Mouse (Mus musculus) hindlimb bud, embryonic 11.5 days (tissue): ENCODE data around the gene Anxa1.

Experiments
- DNase-seq: peaks from one replicate; pipeline ENCODE4 v3.0.0-alpha.2; 2012; ENCODE audit warnings: low read depth, low spot score; ENCODE audit errors: extremely low spot score

Anxa1 gene

DNA sequence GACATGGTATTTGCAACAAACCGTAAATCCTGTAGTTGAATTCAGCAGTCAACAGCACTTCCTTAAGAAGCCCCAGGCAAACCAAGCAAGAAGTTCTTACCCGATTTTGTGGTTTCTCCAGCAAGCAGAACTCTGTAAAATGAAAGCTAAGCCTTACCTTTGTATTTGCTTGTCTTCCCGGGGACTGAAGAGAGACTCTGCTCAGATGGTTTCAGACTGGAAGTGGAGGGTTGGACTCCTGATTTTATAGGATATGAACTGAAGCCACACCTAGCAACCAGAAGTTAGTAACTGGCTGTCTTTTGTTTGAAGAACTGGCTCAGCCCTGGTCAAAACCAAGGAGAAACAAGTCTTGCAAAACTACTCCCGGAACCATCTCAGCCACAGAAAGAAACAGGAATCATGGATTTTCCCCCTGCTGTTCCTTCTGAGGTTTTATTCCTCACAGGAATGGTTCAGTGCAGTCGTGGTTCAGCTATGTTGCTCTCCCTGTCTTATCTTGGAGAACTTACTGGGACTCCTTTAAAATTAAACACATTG, at the start of gene Anxa1:
Anxa1 (minus strand) TSS at position 490 of the 540 bp plus-strand sequence.
- DNase-seq: no peak

DNA sequence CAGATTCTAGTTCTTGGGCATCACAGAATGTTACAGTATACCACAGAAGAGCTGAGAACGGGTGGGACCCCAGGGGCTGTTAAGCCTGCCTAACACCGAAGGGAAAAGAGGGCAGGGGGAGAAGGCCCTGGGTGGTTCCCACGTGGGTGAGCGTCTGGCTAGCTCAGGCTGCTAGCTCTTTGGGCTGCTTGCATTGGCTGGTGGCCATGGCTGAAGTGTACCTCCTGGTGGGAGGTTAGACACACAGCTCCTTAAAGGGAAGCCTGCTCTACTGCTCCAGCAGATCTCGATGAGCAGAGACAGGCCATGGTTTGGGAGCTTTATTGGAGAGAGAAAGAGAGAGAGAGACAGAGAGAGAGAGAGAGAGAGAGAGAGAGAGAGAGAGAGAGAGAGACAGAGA, 46.3 kb upstream of the Anxa1 start:
- DNase-seq: no peak

DNA sequence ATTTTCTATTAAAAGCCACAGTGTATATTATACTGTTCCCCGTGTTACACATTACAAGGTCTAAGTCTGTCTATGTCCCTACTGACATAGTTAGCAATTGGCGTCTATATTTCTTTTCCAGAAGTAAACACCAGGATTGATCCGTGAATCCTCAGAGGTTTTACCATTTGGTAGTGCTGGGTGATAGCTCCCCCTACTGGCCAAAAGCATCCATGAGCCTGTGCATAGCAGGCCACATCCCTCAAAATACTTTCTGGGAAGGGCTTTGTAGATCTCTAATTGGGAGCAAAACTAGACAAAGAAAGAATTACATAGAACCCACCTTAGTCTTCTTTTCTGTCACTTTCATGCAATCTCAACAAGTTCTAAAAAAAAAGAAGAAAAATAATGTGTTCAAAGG, 43.8 kb upstream of the Anxa1 start:
- peak; percentile 22 for DNase-seq

DNA sequence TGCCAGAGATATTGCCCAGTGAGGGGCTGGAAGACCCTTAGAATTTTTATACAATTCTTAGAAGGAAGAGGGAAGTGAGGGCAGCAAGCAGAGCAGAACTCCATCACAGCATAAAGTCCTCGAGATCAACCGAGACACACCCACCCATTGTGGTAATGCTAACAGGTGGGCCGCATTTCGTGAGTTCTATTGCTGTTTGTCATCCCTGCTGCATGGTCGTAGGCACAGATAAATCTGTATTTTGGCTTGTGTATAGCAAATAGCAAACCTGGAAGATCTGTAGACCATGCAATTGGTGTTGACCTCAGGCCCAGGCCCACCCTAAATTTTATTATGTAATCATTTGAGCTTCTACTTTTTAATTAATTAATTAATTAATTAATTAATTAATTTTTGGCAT, 43.2 kb upstream of the Anxa1 start:
- DNase-seq: no peak

DNA sequence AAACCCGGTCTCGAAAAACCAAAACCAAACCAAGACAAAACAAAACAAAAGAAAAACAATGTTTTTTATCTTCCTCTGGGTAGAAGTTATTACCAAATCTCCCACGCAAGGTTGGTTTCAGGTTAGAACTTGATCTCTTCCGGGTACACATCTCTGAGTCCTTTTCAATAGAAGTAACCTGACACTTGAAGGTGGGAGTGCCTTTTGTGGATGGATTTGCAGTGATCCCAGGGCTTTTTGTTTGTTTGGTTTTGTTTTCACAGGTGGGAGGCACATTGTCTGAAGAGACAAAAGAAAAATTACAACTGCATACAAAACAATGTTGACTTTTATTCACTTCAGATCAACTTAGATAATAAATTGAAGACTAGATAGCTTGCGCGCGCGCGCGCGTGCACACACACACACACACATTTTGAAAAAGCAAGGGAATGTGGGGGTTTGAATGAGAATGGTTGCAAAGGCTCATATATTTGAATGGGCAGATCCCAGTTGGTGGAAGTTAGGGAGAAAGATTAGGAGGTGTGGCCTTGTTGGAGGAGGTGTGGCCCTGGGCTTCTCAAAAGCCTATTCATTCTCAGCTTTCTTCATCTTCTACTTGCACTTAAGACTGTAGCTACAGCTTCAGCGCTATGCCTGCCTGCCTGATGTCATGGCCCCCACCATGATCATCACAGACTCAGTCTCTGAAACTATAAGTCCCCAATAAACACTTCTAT, 35.9 kb upstream of the Anxa1 start:
- no peak for DNase-seq

DNA sequence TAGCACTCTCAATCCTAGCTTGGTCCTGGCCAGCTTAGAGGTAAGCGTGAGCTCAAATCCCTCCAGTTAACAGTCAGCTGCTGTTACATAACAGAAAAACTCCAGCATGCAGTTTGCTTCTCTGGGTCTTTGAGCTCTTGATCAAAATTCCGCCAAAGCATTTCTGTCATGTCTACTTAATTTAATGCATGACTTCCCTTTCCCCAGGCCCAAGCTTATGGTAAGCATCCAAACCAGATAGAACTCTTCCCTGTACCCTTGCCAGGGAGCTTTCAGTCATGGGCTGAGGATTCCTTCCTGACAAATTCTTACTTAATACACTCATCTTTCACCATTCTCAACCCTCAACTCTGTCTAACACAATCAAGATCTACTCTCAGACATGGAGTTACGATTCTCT, 20.5 kb upstream of the Anxa1 start:
- no peak for DNase-seq

DNA sequence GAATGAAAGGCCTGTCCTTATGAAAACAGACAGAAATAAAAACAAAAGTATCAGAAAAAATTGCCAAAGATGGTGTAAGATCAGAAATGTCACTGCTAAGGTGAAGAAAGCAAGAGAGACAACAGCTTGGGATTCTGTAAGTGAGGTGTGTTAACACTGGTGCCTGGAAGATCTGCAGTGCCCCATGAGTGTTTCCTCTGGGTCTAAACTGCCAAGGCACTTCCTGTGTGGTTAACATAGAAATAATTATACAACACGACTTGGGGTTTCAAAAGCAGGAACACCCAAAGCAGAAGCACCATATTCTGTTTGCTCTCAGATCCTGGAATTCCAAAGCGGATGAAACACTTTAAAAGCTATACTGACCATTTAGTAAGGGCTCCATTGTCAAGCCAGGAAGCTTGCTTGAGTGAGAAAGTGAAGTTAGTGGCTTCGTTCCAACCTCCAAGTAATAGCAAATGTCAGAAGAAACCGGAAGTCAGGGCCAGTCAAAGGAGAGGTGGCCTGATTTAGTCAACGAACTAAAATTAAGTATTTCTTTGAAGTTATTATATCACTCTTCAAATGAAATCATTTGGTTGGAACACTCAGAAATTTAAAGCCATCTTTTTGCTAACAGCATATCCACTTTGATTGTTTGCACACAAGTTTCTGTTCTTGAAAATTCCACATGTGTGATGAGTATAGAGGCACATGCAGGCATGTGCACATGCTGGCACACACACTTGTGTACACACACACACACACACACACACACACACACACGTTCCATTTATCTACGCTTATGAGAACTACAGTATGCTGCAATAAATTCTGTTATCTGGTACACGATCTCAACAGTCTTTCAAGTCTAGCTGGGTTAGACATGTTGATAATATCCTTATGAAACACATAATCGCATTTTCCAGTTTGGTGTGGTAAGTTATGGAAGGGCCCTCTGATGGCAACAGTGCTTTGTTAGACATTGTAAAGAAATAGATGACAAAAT, 19.1 kb upstream of the Anxa1 start:
- no peak for DNase-seq

DNA sequence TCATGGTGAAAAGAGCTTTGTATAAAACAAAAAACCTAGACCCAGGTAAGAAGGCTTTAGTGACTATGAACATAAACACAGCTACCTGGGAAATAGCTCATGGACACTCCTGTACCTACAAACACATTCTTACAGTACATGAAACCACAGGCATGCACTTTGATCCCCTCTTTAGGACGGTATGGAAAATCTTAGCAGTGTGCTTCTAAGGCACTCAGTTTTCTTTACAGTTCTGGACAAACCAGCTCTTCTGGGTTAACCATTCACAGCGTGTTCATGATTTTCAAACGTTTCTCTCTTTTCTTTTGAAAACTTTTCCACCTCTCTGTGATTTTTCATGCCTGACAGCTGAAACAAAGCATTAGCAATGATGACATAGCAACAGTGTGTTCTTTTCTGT, 15.7 kb upstream of the Anxa1 start:
- no peak for DNase-seq

DNA sequence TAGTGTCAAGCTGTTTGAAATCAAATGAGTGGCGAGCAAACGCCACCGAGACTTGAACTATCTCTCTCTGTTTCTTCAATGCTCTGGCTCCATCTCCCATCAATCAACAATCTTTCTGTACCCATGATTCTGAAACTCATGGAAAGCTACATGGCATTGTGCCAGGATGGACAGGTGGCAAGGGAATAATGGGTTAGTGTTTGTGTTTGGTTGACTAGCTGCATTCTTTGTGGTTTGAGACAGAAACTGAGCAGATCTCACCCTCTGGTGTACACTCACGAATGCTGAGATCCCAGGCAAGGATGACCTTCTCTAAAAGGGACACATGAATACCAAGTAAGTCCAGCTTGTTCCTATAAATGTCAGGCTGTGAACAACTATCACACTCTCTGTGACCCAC, 14.3 kb upstream of the Anxa1 start:
- DNase-seq: no peak

DNA sequence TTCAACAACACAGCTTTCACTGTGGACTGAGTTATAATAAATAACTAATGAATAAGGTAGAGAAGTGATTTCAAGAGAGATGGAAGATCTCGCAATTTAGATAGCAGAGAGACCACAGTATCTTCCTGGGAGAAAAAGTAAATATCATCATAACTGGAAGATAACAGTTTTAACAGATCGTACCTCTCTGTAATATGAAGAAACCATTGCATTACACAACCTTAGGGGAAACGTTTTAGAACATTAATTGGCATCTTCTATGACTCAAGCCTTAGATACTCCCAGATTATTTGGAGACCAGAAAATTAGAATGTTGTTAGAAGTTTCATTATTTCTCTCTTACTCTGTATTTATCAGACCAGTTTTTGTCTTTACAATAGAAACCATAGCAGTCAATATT, 13.0 kb upstream of the Anxa1 start:
- no peak for DNase-seq

DNA sequence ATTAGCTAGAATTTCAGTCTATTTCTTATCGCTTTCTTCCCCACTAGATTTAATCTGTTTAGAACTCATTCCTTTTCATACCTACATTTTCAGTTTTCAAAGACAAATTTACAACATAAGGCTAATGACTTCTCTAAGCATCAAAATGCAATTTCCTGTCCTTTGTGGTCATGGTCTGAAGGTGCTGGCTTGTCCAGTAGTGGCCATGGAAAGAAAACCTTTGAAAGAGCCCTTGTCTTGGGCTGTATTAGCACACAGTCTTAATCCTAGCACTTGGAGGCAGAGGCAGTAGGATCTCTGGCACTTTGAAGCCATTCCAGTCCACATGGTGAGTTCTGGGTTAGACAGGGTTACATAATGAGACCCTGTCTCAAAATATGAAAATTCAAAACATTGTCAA, 12.5 kb upstream of the Anxa1 start:
- DNase-seq: no peak

DNA sequence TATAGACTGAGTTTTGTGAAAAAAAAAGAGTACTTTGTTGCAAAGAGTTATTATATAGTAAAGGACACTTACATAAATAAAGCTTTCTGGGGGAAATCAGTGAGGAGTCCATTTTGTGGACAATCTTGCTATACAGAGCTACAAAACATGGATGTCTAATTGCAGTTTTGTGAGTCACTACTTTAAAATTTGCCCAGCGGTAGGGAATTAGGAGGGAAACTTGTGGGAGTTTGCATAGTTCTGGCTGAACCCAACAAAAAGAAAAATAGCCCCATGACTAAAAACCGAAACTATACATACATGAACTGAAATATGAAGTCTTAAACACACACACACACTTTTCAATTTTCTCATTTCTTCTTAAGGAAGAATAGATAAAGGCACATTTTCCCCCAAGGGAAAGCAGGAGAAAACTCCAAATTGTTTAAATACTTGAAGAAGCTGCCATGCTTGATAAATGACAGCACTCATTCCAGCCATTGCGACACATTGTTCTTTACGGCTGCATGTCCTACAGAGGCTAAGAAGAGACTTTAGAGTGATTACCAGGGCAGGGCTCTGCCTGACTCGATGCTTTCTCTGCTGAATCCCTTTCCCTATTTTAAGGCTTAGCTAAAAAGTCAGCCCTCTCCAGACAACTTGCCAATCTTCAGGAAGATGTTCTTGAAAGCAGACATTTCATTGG, 11.9 kb upstream of the Anxa1 start:
- DNase-seq: no peak

DNA sequence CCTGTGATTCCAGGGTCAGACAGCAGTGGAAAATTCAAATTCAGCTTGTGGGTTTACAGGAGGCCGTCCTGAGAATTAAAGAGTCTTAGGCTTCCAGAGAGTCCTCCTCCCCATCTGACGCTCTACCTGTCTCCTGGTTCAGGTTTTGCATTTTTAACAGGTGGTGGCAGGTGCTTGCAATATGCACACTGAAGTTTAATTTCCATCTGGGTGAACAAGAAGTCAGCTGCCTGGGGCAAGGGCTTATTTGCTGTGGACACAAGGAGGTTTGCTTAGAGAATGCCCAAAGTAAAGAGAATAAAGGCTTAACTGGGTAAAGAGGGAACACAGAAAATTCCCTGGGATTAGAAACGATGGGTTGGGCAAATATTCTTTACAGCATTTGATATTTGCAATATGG, 11.2 kb upstream of the Anxa1 start:
- no peak for DNase-seq

DNA sequence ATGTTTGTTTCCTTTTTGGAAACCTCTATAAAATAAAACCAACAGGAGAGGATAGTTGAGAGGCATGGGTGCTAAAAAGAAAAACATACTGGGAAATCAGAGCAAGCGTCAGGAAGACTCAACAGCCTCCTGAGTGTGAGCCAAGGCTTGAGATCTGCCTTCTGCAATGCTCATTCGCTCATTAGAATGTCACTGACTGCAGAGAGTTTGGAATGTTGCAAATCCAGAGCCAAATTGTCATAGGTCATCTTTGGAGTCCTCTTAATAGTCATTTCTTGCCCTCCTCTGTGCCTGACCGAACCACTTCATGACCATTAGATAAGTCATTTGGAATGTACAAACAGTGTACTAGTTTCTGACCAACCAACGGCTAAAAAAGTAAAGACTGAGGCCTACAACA, 8.4 kb upstream of the Anxa1 start:
- no peak for DNase-seq

DNA sequence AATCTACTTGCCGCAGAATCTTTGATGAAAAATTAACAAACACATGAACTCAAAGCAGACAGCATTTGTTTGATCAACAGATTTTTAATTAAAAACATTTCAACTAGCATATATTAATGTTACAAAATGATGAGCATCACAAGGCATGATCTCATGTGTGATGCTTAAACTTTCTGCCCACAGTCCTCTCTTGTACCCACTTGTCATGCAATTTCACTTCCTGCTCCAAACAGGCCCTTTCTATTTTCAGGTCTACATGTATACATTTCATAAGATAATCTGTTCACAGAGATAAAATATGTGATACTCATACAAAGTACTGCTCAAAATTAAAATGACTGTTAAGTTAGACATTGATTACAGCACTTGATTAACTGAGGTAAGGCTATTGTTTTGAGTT, 6.3 kb upstream of the Anxa1 start:
- DNase-seq: no peak

DNA sequence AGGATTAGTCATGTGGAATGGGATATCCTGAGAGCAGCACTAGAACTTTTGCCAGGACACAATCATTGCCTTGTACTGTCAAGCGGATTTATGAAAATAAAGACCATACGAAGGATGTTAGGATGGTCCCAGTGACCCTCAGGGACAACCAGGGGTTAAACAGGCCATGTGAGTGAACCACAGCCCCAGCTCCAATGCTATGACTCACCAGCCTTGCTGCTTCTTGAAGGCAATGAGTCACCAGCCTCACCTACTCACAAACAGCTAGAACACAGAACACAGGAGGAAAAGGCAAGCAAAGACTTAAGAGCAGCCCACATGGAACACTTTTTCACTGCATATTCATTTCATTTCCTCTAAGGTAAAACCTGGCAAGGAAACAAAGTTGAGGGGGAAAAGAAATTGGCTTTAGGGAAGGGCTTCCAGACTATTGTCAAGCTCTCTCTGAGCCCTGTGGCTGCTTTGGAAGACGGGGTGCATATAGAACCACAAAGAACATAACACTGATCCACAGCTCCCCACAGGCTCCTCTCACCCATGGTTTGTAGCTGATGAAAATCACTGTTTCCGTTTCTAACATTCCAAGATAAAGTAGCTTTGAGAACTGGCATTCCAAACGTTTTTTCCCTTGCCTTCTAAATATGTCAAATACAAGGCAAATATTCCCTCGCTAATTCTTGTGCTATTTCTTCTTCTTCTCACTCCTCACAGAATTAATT, 3.0 kb upstream of the Anxa1 start:
- no peak for DNase-seq

DNA sequence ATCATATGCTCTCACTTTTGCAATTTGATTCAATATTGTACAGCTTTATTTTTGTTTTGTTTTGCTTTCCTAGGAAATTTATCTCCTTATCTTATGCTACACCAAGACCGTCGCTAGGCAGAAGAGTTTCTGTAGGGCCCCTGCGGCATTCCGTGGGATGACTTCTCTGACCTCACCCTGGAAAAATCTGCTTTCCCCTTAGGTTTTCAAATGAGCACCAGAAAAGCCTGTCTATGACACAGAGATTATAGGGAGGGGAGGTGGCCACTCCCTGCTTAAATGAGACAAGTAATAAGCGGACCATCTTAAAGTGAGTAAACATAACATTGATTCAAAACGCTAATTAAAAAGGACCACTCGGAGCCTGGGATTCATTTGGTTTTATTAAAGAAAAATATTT, 1.0 kb downstream of the Anxa1 start:
- no peak for DNase-seq

DNA sequence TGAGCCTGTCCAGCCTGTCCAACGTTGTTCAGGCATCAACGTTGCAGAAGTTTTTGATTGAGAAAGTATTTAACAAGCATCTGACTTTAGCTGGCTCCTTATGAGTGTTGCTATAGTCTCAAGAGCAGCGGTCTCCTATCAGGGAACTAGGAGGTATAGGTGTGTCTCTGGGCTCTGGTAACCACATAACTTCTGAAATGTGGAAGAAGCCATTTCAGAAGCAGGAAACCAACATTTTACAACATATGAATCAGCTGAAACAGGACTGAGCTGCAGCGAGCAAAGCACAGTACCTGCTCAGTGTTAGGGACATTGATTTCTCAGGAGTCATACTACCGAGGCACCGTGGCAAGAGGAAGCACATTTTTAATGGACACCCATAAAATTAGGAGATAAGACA, 1.5 kb downstream of the Anxa1 start:
- DNase-seq: no peak

DNA sequence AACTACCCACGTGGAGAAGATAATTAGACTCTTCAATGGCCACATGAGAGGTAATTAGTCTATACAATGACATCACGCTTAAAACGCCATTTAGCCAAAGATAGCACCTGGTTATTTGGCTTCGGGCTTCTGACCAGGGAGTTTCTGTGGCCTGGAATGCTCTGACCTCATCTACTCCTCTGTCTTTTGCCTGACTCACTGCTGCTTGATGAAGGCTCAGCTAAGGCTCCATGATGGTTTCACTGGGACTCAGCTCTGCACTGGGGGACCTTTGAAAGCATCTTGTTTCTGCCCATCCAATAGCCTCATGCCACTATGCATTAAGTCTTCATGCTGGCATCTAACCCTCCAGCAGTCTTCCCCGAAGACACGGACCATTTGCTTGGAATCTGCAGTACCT, 2.5 kb downstream of the Anxa1 start:
- DNase-seq: no peak

DNA sequence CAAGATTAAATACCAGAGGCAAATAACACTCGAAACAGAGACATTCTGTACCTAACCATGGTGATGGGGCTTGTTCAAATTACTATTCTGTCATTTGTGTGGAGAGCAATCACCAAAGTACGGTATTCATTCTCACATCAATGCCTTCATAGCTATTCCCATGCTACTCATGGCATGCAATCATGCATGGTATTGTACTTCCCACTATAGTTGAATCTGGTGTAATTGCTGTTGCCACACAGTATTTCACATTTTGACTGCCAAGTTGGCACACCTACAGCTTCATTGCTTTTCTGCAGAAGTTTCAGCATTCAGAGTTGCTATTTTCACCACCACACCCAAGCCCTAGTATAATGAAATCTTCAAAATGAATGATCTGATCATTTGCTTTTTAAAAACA, 4.4 kb downstream of the Anxa1 start:
- no peak for DNase-seq

DNA sequence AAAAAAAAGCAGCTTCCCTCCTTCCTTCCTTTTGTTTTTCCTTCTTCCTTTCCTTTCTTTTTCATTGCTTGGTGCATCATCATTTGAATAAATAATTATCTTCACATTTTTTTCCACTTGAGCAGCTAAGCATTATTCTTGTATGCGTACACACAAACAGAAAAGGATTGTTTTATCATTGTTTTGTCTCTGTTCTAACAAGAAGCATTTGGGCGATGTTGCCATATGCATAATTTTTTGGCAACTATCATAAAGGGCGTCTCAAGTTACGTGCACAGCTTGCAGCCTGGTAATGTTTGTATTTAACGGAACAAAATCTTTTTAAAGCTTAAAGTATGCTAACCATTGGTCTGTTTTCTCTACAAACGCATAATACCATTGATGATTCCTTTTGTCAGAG, 5.1 kb downstream of the Anxa1 start:
- DNase-seq: no peak
